Mouse (Mus musculus) ES-E14 (cell line): ENCODE measurements at regions not wholly inside any gene's neighbourhood (a gene's known extent, or its start where the extent isn't known, plus 50 kb on each side); places are given as distances from the start of the nearest gene placed in this dataset.
A peak's percentile ranks its signal among the peaks of the same experiment; 100 is the strongest.

ENCODE experiments used
- MAFK ChIP-seq: IDR thresholded peaks from 2 replicates; pipeline ENCODE4 v1.6.1; 2014; ENCODE audit warnings: mild to moderate bottlenecking, low read depth, low read length, inconsistent platforms; ENCODE audit not compliant: insufficient read depth
- ZC3H11A ChIP-seq: IDR thresholded peaks from 2 replicates; pipeline ENCODE4 v1.6.1; 2012; ENCODE audit warnings: low read depth, mild to moderate bottlenecking, inconsistent platforms, low read length, borderline replicate concordance
- ZNF384 ChIP-seq: IDR thresholded peaks from 2 replicates; pipeline ENCODE4 v1.6.1; 2012; ENCODE audit warnings: low read depth, low read length, inconsistent platforms

- TF ChIP-seq ZC3H11A (no peak), ZNF384 (no peak), MAFK (peak; percentile 71)
Observed at GRCm38 (mm10) chr13:51228862-51229770, 58.3 kb downstream of the Nxnl2 start.
